Mouse (Mus musculus): ENCODE data around the gene Nr4a1.

GRCm38 (mm10) chr15:101293025-101293621 lies 39.1 kb downstream of the Nr4a1 start, which contains the start of gene 6030408B16Rik:
- no peak for TF ChIP-seq EP300 (IDR thresholded peaks at IDR 0.05; ENCODE audit: low read depth)
- TF ChIP-seq CTCF (IDR thresholded peaks at IDR 0.05; ENCODE audit: low read depth), result no peak
